Mouse (Mus musculus) lung, embryonic 14.5 days (tissue): ENCODE data around the gene Tsc2. TPM values are rescaled to one million over a fixed set of nuclear protein-coding genes. Genes with fewer than 3 reads are reported as not detected.

ENCODE experiments used
- ATAC-seq: fragments of 200-750 bp; cut with Nextera tagmentation; 2 replicates; pipeline ENCODE4 v1.8.0; 2017; ENCODE audit warnings: mild to moderate bottlenecking, moderate TSS enrichment, moderate library complexity; ENCODE audit not compliant: insufficient read depth
- DNase-seq: peaks from one replicate; pipeline ENCODE4 v3.0.0-alpha.2; 2015
- H3K27ac ChIP-seq: fragments of 300-500 bp; sonication (generic); 2 replicates; pipeline ENCODE4 v1.5.1; 2014; ENCODE audit warnings: low read depth, mild to moderate bottlenecking, moderate library complexity
- H3K27me3 ChIP-seq: fragments of 300-500 bp; sonication (generic); 2 replicates; pipeline ENCODE4 v1.6.1; 2014; ENCODE audit warnings: low read length, control low read depth; ENCODE audit not compliant: insufficient read depth
- H3K36me3 ChIP-seq: fragments of 300-500 bp; sonication (generic); 2 replicates; pipeline ENCODE4 v1.6.1; 2014; ENCODE audit warnings: control low read depth; ENCODE audit not compliant: insufficient read depth
- H3K4me1 ChIP-seq: fragments of 300-500 bp; sonication (generic); 2 replicates; pipeline ENCODE4 v1.6.1; 2014; ENCODE audit warnings: antibody characterized with exemption, control low read depth; ENCODE audit not compliant: insufficient read depth
- H3K4me2 ChIP-seq: fragments of 300-500 bp; sonication (generic); 2 replicates; pipeline ENCODE4 v1.6.1; 2014; ENCODE audit warnings: mild to moderate bottlenecking
- H3K4me3 ChIP-seq: fragments of 300-500 bp; sonication (generic); 2 replicates; pipeline ENCODE4 v1.5.1; 2014; ENCODE audit warnings: low read depth, low read length
- H3K9ac ChIP-seq: fragments of 300-500 bp; sonication (generic); 2 replicates; pipeline ENCODE4 v1.6.1; 2014
- H3K9me3 ChIP-seq: fragments of 300-500 bp; sonication (generic); 2 replicates; pipeline ENCODE4 v1.6.1; 2016; ENCODE audit warnings: low read depth, low read length, control low read depth
- CTCF ChIP-seq: IDR thresholded peaks from 2 replicates; pipeline ENCODE4 v1.5.1; 2016; ENCODE audit warnings: antibody characterized with exemption, low read depth
- WGBS: fragments of 180-500 bp; shearing (Covaris S2); extraction: QIAGEN DNeasy Blood & Tissue Kit; methylation state at CpG from one replicate; pipeline ENCODE4 v1.1.7; 2014; 5-methylcytosine and 5-hydroxymethylcytosine counted together
- polyA plus RNA-seq: library from polyadenylated mRNA; unstranded; fragments of >200 nt; fragmentation: Nextera tagmentation; extraction: Ambion mirVana; gene quantifications from 2 replicates; pipeline ENCODE4 v1.2.1, GENCODE M21; 2014

The Tsc2 gene
- polyA plus RNA-seq, 1 experiment from 2014 or later: 66.5 TPM

- WGBS: 91% methylated on average over 14 of the region's 14 CpGs
- H3K4me3 ChIP-seq: no peak overlapping the region
- ATAC-seq: no peak
- no peak for DNase-seq
- no peak overlapping the region for H3K9ac ChIP-seq
- H3K36me3 ChIP-seq: peaks cover 35% of the 10 kb centered on the region; the same call in 1 of the 2 replicates
- no peak overlapping the region for H3K4me2 ChIP-seq
- no peak overlapping the region for H3K27ac ChIP-seq
- no peaks in the 10 kb centered on the region for H3K27me3 ChIP-seq
- H3K4me1 ChIP-seq: peaks cover 20% of the 10 kb centered on the region
- H3K9me3 ChIP-seq: no peaks in the 10 kb centered on the region
- no peak for TF ChIP-seq CTCF
These were observed 9.5 kb upstream of the Tsc2 start for GRCm38 (mm10) chr17:24641944-24642343.

- TF ChIP-seq CTCF: no peak
- 95% methylated on average over 15 of the region's 15 CpGs for WGBS
- no peak overlapping the region for H3K4me3 ChIP-seq
- no peak for DNase-seq
- no peak overlapping the region for H3K9ac ChIP-seq
- no peak overlapping the region for H3K4me2 ChIP-seq
- H3K27me3 ChIP-seq: no peaks in the 10 kb centered on the region
- H3K36me3 ChIP-seq: peaks cover 32% of the 10 kb centered on the region; the same call in 1 of the 2 replicates
- peak overlapping the region; percentile 89; the same call in 1 of the 2 replicates for H3K27ac ChIP-seq
- H3K4me1 ChIP-seq: peaks cover 20% of the 10 kb centered on the region
- ATAC-seq: no peak
- H3K9me3 ChIP-seq: no peaks in the 10 kb centered on the region
These were observed 8.2 kb upstream of the Tsc2 start for GRCm38 (mm10) chr17:24640581-24640980.

GRCm38 (mm10) chr17:24640119-24640518, 7.7 kb upstream of the Tsc2 start:
- peak overlapping the region; percentile 89; the same call in 1 of the 2 replicates for H3K27ac ChIP-seq
- no peaks in the 10 kb centered on the region for H3K27me3 ChIP-seq
- no peak for TF ChIP-seq CTCF
- H3K4me3 ChIP-seq: no peak overlapping the region
- whole genome bisulfite sequencing: 86% methylated on average over 7 of the region's 7 CpGs
- H3K4me1 ChIP-seq: peaks cover 20% of the 10 kb centered on the region
- peaks cover 32% of the 10 kb centered on the region; the same call in 1 of the 2 replicates for H3K36me3 ChIP-seq
- ATAC-seq (no peak), DNase-seq (no peak)
- H3K4me2 ChIP-seq: no peak overlapping the region
- no peaks in the 10 kb centered on the region for H3K9me3 ChIP-seq
- H3K9ac ChIP-seq: no peak overlapping the region

- Histone ChIP-seq H3K27me3 (no peaks in the 10 kb centered on the region), H3K4me1 (peaks cover 16% of the 10 kb centered on the region), H3K9me3 (no peaks in the 10 kb centered on the region), H3K9ac (peak overlapping the region; percentile 9; the same call in 1 of the 2 replicates), H3K4me3 (no peak overlapping the region), H3K4me2 (no peak overlapping the region), H3K36me3 (peaks cover 32% of the 10 kb centered on the region; the same call in 1 of the 2 replicates), H3K27ac (peak overlapping the region; percentile 89)
- DNase-seq (peak; percentile 34), ATAC-seq (peak; percentile 44; the same call in 1 of the 2 replicates)
- WGBS: 57% methylated on average over 5 of the region's 5 CpGs
- TF ChIP-seq CTCF: no peak
These were observed 7.2 kb upstream of the Tsc2 start for GRCm38 (mm10) chr17:24639571-24639988.

- H3K27me3 ChIP-seq: no peaks in the 10 kb centered on the region
- peak; percentile 84 for DNase-seq
- peak; percentile 81 for ATAC-seq
- peak overlapping the region; percentile 89; the same call in 1 of the 2 replicates for H3K27ac ChIP-seq
- H3K4me1 ChIP-seq: peaks cover 9% of the 10 kb centered on the region; the same call in 1 of the 2 replicates
- H3K9me3 ChIP-seq: no peaks in the 10 kb centered on the region
- peak overlapping the region; percentile 9; the same call in 1 of the 2 replicates for H3K9ac ChIP-seq
- no peak overlapping the region for H3K4me2 ChIP-seq
- no peak overlapping the region for H3K4me3 ChIP-seq
- no peak for TF ChIP-seq CTCF
- H3K36me3 ChIP-seq: peaks cover 32% of the 10 kb centered on the region; the same call in 1 of the 2 replicates
- WGBS: 57% methylated on average over 9 of the region's 9 CpGs
These were observed 6.4 kb upstream of the Tsc2 start for GRCm38 (mm10) chr17:24638840-24639239.

GRCm38 (mm10) chr17:24638214-24638613, 5.8 kb upstream of the Tsc2 start:
- TF ChIP-seq CTCF: no peak
- WGBS: 71% methylated on average over 4 of the region's 4 CpGs
- DNase-seq (no peak), ATAC-seq (no peak)
- H3K27me3 ChIP-seq: no peaks in the 10 kb centered on the region
- no peak overlapping the region for H3K9ac ChIP-seq
- H3K9me3 ChIP-seq: no peaks in the 10 kb centered on the region
- peaks cover 32% of the 10 kb centered on the region; the same call in 1 of the 2 replicates for H3K36me3 ChIP-seq
- H3K4me3 ChIP-seq: no peak overlapping the region
- H3K4me1 ChIP-seq: peaks cover 12% of the 10 kb centered on the region
- H3K4me2 ChIP-seq: no peak overlapping the region
- H3K27ac ChIP-seq: 0 out of 2 replicates have a peak overlapping the region, but pooled peaks have one; percentile 89

GRCm38 (mm10) chr17:24636781-24637481, 4.5 kb upstream of the Tsc2 start:
- 70% methylated on average over 5 of the region's 5 CpGs for WGBS
- H3K4me3 ChIP-seq: no peak overlapping the region
- H3K4me1 ChIP-seq: peaks cover 14% of the 10 kb centered on the region
- peaks cover 25% of the 10 kb centered on the region; the same call in 1 of the 2 replicates for H3K36me3 ChIP-seq
- H3K9ac ChIP-seq: no peak overlapping the region
- ATAC-seq (no peak), DNase-seq (no peak)
- H3K27ac ChIP-seq: no peak overlapping the region
- no peak overlapping the region for H3K4me2 ChIP-seq
- no peak for TF ChIP-seq CTCF
- no peaks in the 10 kb centered on the region for H3K27me3 ChIP-seq
- no peaks in the 10 kb centered on the region for H3K9me3 ChIP-seq
